Mouse (Mus musculus): ENCODE measurements around the gene B230118H07Rik.
"Not testable (repeated sequence)": the region's sequence is repeated elsewhere in the genome, so short reads cannot be mapped to it uniquely, and the experiment has no call there.

B230118H07Rik gene

DNA sequence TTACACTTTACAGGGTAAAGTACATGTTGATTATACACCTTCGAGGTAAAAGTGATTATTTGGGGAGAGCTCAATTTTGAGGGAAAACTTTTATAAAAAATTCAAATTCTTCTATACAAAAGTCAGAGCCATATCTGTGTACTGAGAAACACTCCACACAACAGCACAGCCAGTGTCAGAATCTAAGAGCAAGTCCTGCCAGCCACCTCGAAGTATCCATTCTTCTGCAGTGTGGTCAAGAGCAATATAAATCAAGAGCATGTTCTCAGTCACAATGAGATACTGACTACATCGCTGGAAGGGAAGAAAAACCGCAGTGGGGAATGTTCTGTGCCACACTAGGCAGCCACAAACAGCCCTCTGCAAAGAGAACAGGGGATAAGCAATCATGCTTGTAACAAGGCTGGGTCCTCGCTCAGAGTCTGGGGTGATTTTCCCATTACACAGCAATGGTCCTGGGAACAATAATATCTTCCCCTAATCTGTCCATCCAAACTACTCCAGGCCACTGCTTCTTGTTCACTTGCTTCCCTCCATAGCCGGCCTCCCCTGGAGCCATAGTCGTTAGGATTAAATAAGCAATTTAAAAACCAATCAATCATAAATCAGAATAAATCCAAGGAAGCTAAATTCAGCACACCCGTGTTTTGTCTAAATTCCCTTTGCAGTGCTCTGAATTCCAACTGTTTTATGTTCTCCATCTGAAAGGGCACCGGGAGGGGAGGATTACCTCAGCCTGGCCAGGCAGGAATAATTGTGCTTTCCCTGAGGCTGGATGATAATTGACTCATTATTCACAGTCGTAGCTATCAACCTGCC lies 57.1 kb downstream of the B230118H07Rik start:
- no peak for DNase-seq (ENCODE audit: low read depth, low spot score)

GRCm38 (mm10) chr2:101591356-101591755 lies 58.0 kb downstream of the B230118H07Rik start:
- DNase-seq (ENCODE audit: low read depth, low spot score), result no peak

- DNase-seq (ENCODE audit: low read depth, low spot score), result no peak
Measured at GRCm38 (mm10) chr2:101581418-101581817, 67.9 kb downstream of the B230118H07Rik start.

DNA sequence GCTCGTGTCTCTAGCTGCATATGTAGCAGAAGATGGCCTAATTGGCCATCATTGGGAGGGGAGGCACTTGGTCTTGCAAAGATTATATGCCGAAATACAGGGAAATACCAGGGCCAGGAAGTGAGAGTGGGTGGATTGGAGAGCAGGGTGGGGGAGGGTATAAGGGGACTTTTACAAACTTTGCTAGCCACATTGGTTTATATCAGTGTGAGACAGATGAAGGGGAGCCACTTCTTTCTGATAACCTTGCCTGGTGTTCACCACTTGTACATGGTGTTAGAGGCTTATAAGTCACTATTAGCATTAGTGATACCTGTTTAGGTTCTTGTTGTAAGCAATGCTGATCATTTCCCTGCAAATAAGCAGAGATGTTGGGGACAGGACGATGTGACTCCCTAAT lies 68.4 kb downstream of the B230118H07Rik start:
- DNase-seq (ENCODE audit: low read depth, low spot score), result no peak

DNA sequence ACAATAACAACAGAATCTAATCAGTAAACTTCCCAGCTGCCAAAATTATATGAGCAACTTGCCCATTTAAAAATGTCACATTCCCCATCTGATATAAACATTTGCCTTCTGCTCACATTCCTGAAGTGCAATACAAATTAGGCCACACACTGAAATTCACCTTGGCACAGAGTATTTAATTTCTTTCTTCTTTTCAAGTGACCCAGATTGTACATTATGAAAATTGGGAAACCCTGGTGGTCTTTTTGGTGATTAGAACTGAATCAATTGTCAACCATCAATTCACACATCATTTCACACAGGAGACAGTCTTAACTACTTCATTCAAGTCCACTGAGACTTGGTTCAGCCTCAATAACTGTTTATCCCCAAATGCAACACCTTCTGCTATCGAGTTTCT lies 68.9 kb downstream of the B230118H07Rik start:
- no peak for DNase-seq (ENCODE audit: low read depth, low spot score)

GRCm38 (mm10) chr2:101580027-101580426 lies 69.3 kb downstream of the B230118H07Rik start:
- no peak for DNase-seq (ENCODE audit: low read depth, low spot score)

DNA sequence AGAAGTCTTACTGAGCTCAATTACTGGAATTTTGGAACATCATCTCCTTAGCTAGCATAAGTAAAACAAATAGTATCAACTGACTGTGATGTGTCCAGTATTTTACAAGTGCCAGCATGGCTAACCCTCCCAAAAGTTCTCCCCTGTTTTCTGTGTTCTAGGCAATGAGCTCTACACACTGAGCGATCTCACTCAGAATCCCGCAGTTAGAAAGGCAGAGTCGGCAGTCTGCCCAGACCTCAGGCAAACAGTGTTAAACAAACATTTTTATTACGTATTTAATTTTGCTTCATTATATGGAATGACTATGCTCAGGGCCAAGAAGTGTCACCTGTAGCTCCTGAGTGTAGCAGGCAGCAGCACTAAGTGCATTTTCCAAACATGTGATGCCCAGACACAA lies 72.1 kb downstream of the B230118H07Rik start:
- DNase-seq (ENCODE audit: low read depth, low spot score), result no peak

GRCm38 (mm10) chr2:101569230-101569629 lies 80.1 kb downstream of the B230118H07Rik start:
- no peak for DNase-seq (ENCODE audit: low read depth, low spot score)

- DNase-seq (ENCODE audit: low read depth, low spot score), result no peak
Measured at GRCm38 (mm10) chr2:101567490-101567889, 81.8 kb downstream of the B230118H07Rik start.

DNA sequence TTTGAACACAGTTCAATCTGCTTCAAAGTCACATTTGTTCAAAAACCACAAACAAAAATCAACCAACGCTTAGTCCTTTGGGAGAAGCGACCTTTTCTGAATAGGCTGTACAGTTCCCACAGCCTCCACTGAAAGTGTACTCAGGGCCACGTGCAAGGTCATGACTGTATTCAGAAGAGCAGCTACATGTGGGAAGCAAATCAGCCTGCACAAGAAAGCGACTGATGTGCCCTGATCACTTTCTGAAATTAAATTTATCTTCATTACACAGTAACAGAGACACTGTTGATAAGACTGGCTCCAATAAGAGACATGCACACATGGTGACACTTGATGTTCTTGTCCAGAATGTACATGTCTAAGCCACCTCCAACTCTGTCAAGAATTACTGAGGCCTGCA lies 85.6 kb downstream of the B230118H07Rik start:
- DNase-seq (ENCODE audit: low read depth, low spot score), result no peak

- DNase-seq (ENCODE audit: low read depth, low spot score), result no peak
Measured at GRCm38 (mm10) chr2:101563206-101563605, 86.1 kb downstream of the B230118H07Rik start.

DNA sequence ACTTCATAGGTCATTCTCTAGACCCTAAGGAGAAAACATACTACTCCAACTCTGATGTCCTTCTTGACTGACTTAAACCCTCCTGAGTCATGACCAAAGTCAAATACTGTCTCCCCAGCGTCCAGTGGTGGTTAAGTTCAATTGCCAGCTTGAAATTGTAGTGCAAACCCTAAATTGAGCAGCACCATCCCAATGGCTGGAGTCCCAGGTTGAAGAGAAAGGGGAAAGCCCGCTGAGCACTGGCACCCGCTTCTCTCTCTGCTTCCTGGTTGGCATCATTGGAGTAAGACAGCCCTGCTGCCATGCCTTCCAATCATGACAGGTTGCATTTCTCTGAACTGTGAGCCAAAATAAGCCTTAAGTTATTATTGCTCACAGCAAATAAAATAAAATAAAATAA lies 89.9 kb downstream of the B230118H07Rik start:
- DNase-seq (ENCODE audit: low read depth, low spot score), result no peak

DNA sequence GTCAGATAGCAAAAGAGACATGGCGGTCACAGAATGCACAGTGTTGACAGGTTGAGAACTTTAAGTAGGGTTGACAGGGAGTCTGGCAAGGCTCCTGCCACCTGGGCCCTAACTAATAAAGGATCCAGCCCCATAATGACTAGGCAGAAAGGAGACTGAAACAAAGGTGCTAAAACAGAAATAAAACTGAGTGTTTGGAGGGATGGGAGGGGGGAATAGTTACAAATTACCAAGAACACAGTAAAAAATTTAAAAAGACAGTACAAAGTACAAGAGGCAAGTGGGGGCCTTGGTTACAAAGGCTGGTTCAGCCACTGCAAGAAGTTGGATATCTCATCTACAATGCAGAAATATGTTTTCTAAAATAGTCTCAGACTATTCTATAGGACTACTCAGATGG lies 93.4 kb downstream of the B230118H07Rik start:
- DNase-seq (ENCODE audit: low read depth, low spot score), result no peak

GRCm38 (mm10) chr2:101553851-101554250 lies 95.5 kb downstream of the B230118H07Rik start:
- no peak for DNase-seq (ENCODE audit: low read depth, low spot score)

DNA sequence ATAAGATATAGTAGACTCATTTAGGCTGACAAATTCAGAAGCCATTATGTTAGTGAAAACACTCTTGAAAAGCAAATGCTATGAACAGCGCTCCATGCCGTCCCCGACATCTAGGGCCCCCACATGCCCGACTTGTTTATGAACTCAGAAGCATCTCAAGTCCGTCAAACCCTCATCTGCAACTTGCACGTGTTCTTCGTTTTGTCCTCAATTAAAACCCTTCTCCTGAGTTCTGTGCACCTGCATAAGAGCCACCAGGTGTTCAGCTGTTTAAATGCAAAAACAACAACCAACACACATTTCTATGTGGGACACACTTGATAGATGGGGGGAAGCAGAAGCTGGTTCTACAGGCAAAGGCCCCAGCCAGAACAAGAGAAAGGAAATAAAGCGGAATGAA lies 97.0 kb downstream of the B230118H07Rik start:
- DNase-seq (ENCODE audit: low read depth, low spot score), result no peak

DNA sequence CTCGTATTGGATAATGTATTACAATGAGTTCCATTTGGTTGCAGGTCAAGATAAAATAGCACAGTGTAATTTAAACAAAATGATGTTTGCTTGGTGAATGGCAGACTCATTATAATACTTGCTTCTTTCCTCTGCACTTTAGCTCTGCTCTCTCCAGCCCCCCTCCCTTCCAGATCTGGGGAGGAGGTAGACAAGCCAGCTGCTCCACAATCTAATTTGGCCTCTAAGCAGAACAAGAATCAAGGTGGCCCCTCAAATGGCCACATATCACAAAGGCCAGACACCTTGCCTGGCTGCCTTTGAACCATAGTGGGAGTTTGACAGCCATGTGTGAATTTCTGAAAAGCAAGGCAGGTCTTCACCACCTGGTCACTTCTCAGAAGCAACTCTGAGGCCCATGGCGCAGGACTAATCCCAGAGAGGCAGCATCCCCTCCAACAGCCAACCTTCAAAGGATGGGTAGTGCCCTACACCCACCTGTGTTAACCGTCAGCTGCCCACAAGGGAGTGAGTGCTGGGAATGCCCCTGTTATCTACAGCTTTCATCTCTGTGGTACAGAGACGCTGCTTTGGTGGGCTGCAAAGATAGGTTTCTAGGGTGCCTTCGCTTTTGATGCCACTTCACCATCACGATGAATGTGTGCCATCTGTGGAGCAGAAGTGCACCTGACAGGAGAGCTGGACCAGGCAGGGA lies 98.2 kb downstream of the B230118H07Rik start:
- no peak for DNase-seq (ENCODE audit: low read depth, low spot score)

GRCm38 (mm10) chr2:101550176-101550575 lies 99.2 kb downstream of the B230118H07Rik start:
- no peak for DNase-seq (ENCODE audit: low read depth, low spot score)

- no peak for DNase-seq (ENCODE audit: low read depth, low spot score)
Measured at GRCm38 (mm10) chr2:101548866-101549265, 100.5 kb downstream of the B230118H07Rik start.

- no peak for DNase-seq (ENCODE audit: low read depth, low spot score)
Measured at GRCm38 (mm10) chr2:101545593-101545992, 103.7 kb downstream of the B230118H07Rik start.

GRCm38 (mm10) chr2:101543704-101544417 lies 105.5 kb downstream of the B230118H07Rik start:
- DNase-seq (ENCODE audit: low read depth, low spot score), result no peak

GRCm38 (mm10) chr2:101536887-101537286 lies 112.4 kb downstream of the B230118H07Rik start:
- DNase-seq (ENCODE audit: low read depth, low spot score), result not testable (repeated sequence)

GRCm38 (mm10) chr2:101533741-101534140 lies 115.6 kb downstream of the B230118H07Rik start:
- no peak for DNase-seq (ENCODE audit: low read depth, low spot score)
